Mouse (Mus musculus): ENCODE measurements around the gene Rab23. TPM values are rescaled to one million over a fixed set of nuclear protein-coding genes. Genes with fewer than 3 reads are reported as not detected.
A peak's percentile ranks its signal among the peaks of the same experiment; 100 is the strongest.

Rab23 gene
- polyA plus RNA-seq, 1 experiment from 2014 or later = 36.2 TPM

DNA sequence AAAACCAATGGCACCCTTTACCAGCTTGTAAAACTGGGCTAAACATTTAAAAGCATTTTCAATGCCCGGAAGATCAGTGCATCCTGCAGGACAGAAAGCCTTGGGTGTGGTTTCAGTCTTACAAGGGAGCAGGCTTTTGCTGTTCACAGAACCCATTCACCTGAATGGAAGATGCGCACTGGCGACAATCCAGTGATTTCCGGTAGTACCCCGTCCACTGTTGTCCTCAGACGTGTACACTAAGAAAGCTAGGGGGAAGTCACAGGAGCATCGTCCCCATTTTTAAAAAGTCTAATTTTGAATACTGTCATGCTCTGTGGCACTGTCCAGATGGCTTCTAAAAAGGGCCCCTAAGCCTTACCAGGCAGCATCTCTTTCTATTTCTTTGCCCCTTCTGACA lies 36.1 kb downstream of the Rab23 start:
- Histone ChIP-seq H3K27ac (no peak overlapping the region), H3K4me1 (peaks cover 24% of the 10 kb centered on the region), H3K4me2 (peak overlapping the region; percentile 83; the same call in 1 of the 2 replicates), H3K4me3 (no peak overlapping the region), H3K36me3 (peaks cover 5% of the 10 kb centered on the region; the same call in 1 of the 2 replicates), H3K9ac (no peak overlapping the region), H3K27me3 (no peaks in the 10 kb centered on the region), H3K9me3 (no peaks in the 10 kb centered on the region)
- WGBS = 81% methylated on average over 7 of the region's 7 CpGs
- ATAC-seq (ENCODE audit: insufficient number of reproducible peaks, low FRiP score, low TSS enrichment, low read depth) = no peak

DNA sequence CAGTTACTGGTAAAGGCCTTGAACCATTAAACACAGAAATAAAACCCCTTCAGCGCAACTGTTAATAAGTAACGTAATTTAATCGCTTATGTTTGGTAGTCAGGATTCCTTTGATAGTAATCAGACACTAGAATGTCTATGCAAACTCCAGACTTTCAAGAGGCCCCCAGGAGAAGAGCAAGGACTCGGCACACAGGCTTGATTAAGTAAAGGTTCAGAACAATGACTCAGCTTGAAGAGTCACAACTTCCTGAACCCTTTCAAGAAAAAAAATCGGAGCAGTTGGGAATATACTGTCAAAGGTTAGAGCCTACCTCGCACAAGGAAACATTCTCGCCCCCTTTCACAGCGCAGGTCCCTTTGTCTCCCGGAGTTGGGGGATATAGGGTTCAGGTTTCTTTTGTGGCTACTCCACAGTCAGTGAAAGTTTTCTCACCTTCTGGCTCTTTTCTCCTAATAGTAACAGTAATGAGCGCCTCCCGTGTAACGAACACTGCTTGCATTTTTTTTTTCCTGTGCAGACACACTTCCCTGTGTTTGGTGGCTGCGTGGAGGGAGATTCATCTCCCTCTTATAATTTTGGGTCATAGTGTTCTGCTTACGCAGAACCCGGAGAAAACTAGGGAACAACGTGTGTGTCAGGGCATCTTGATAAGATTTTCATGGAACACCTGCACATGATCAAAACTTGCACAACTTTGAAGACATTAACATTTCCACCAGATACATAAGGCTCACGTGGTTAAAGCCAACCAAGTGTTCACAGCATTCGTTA lies 36.8 kb downstream of the Rab23 start:
- Histone ChIP-seq H3K4me1 (peaks cover 24% of the 10 kb centered on the region), H3K27me3 (no peaks in the 10 kb centered on the region), H3K27ac (no peak overlapping the region), H3K9me3 (no peaks in the 10 kb centered on the region), H3K4me2 (peak overlapping the region; percentile 83), H3K4me3 (peak overlapping the region; percentile 80), H3K36me3 (peaks cover 9% of the 10 kb centered on the region; the same call in 1 of the 2 replicates), H3K9ac (no peak overlapping the region)
- 20% methylated on average over 18 of the region's 18 CpGs for WGBS
- no peak for ATAC-seq (ENCODE audit: insufficient number of reproducible peaks, low FRiP score, low TSS enrichment, low read depth)

DNA sequence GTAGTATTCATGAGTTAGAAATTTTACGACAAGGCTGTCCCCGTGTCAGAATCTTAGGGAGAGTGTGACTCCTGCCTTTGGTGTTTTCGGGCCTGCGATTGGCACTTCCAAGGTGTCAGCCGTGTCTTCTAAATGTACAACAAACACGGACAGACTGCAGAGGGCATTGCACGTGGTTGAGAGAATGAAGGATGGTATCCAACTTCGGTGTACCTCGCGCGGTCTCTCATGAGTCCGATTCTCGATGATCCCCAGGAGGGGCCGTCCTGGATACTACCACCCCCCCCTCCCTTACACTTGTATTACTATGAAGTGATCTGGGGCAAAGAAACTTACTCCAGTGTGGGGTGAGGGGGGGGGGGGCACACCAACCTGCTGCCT lies 37.3 kb downstream of the Rab23 start:
- WGBS = 2% methylated on average over 14 of the region's 14 CpGs

DNA sequence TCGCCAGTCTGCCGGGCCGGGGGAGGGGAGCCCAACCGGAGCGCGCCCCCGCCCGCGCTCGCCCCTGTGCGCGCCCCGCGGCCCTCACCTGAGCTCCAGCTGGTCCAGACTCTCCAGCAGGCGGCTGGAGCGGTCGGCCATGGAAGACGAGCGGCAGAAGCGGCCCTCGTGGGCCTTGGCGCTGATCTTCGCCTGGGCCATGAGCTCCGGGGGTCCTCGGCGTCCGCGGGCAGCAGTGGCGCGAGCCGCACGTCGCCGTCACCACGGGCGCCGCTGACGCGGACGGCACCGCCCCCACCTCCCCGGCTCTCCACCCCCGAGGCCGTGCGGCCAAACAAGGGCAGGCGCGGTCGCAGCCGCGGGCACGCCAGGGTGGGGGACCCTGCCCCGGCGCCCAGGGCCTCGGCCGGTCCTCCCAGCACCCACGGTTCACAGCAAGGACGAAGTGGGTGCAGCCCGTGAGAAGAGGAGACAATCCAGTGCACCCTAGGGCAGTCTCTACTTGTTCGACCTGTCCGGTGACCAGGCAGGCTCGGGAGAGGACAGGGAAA lies 37.9 kb downstream of the Rab23 start, which contains the start of gene Bag2:
Gene Bag2, minus strand, starts transcription at position 305 of the 551 bp plus-strand sequence.
- peak; percentile 76 for ATAC-seq (ENCODE audit: insufficient number of reproducible peaks, low FRiP score, low TSS enrichment, low read depth)
- peak within 1 kb of the TSS; percentile 81 for H3K27ac ChIP-seq
- H3K4me2 ChIP-seq = peak within 1 kb of the TSS; percentile 83
- no peaks in the 10 kb centered on the region for H3K9me3 ChIP-seq
- H3K4me1 ChIP-seq = peaks cover 24% of the 10 kb centered on the region
- H3K9ac ChIP-seq = peak within 1 kb of the TSS; percentile 83
- no peaks in the 10 kb centered on the region for H3K27me3 ChIP-seq
- H3K36me3 ChIP-seq = peaks cover 11% of the 10 kb centered on the region; the same call in 1 of the 2 replicates
- WGBS = under 1% methylated on average over 61 of the region's 61 CpGs
- peak within 1 kb of the TSS; percentile 80 for H3K4me3 ChIP-seq

More for the DNA sequence above, 37.3 kb downstream of the Rab23 start:
- Histone ChIP-seq H3K9me3 (no peaks in the 10 kb centered on the region), H3K4me3 (peak overlapping the region; percentile 80), H3K36me3 (peaks cover 11% of the 10 kb centered on the region; the same call in 1 of the 2 replicates), H3K27ac (peak overlapping the region; percentile 81; the same call in 1 of the 2 replicates), H3K4me2 (peak overlapping the region; percentile 83), H3K4me1 (peaks cover 24% of the 10 kb centered on the region), H3K9ac (peak overlapping the region; percentile 83), H3K27me3 (no peaks in the 10 kb centered on the region)
- ATAC-seq (ENCODE audit: insufficient number of reproducible peaks, low FRiP score, low TSS enrichment, low read depth) = 0 out of 2 replicates have a peak, but pooled peaks have one; percentile 21

DNA sequence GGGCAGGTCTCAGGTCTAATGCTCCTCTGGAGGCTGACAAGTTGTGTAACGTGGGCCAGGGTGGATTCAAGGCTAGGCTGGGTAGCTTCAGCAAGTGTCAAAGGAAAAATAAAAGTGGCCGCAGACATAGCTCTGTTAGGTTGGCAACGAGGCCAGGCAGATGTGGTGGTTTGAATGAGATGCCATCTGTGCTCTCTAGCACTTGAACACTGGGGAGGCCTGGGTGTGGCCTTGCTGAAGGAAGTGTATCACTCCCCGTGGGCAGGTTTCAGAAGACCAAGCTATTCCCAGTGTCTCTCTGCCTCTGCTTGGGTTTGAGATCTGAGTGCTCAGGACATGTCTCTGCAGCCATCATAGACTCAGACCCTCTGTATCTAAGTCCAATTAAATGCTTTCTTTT lies 38.8 kb downstream of the Rab23 start:
- no peak overlapping the region for H3K4me2 ChIP-seq
- 41% methylated on average over 4 of the region's 4 CpGs for WGBS

DNA sequence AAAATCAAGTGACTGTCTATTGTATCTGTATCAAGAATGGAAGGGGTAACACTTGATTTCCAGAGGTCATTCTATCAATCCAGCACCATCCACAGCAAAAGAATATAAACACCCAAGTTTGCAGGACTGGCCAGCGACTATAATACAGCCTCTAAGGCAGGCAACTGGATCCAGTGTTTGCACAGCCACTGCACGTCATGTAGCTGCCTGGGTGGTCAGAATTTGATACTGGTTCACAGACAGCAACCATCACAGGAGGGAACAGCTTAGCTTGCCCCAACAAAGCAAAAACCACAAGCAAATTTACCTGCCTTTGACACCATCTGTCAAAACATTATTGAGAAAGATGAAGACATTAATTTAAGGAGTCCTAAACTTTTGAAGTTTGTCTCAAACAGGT lies 44.1 kb downstream of the Rab23 start:
- H3K4me3 ChIP-seq = no peak overlapping the region
- no peaks in the 10 kb centered on the region for H3K27me3 ChIP-seq
- 45% methylated on average over 2 of the region's 2 CpGs for WGBS
- no peak overlapping the region for H3K9ac ChIP-seq
- H3K9me3 ChIP-seq = no peaks in the 10 kb centered on the region
- no peak overlapping the region for H3K4me2 ChIP-seq
- H3K27ac ChIP-seq = no peak overlapping the region
- peaks cover 41% of the 10 kb centered on the region for H3K36me3 ChIP-seq
- no peak for ATAC-seq (ENCODE audit: insufficient number of reproducible peaks, low FRiP score, low TSS enrichment, low read depth)
- no peaks in the 10 kb centered on the region for H3K4me1 ChIP-seq

More for the DNA sequence above, 38.8 kb downstream of the Rab23 start:
- H3K9me3 ChIP-seq = no peaks in the 10 kb centered on the region
- H3K4me3 ChIP-seq = no peak overlapping the region
- no peak overlapping the region for H3K9ac ChIP-seq
- H3K4me1 ChIP-seq = peaks cover 24% of the 10 kb centered on the region
- H3K27me3 ChIP-seq = no peaks in the 10 kb centered on the region
- peaks cover 11% of the 10 kb centered on the region; the same call in 1 of the 2 replicates for H3K36me3 ChIP-seq
- no peak overlapping the region for H3K27ac ChIP-seq
- no peak for ATAC-seq (ENCODE audit: insufficient number of reproducible peaks, low FRiP score, low TSS enrichment, low read depth)

DNA sequence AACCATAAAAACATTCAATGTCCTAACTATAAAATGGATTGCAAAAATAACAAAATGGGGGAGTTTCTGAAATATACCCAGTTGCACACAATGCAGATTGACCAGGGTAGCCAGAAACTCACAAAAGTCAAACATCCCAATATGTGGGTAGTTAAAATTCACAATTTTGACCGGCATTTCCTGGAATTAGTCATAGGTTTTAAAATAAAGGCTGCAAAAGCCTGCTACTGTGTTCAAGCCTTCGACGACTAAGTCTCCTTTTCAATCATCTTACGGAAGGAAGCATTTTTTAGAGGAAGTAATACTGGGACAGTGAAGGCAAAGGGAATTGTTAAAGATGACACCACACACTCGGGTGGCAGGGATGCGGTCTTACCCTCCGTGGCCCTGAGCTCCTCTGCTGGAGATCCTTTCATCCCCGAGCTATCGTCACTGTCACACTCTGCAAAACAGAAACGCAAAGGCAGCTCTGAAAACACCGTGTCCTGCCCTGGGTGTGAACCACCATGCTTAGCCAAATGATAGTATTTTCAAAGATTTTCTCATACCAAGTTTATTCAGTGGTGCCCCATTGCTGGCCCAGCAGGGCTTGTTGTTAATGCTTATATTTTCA lies 45.9 kb downstream of the Rab23 start:
- Histone ChIP-seq H3K27ac (no peak overlapping the region), H3K4me2 (no peak overlapping the region), H3K36me3 (peaks cover 52% of the 10 kb centered on the region), H3K4me1 (no peaks in the 10 kb centered on the region), H3K9me3 (no peaks in the 10 kb centered on the region), H3K4me3 (no peak overlapping the region), H3K27me3 (no peaks in the 10 kb centered on the region), H3K9ac (no peak overlapping the region)
- 85% methylated on average over 11 of the region's 11 CpGs for WGBS
- no peak for ATAC-seq (ENCODE audit: insufficient number of reproducible peaks, low FRiP score, low TSS enrichment, low read depth)

DNA sequence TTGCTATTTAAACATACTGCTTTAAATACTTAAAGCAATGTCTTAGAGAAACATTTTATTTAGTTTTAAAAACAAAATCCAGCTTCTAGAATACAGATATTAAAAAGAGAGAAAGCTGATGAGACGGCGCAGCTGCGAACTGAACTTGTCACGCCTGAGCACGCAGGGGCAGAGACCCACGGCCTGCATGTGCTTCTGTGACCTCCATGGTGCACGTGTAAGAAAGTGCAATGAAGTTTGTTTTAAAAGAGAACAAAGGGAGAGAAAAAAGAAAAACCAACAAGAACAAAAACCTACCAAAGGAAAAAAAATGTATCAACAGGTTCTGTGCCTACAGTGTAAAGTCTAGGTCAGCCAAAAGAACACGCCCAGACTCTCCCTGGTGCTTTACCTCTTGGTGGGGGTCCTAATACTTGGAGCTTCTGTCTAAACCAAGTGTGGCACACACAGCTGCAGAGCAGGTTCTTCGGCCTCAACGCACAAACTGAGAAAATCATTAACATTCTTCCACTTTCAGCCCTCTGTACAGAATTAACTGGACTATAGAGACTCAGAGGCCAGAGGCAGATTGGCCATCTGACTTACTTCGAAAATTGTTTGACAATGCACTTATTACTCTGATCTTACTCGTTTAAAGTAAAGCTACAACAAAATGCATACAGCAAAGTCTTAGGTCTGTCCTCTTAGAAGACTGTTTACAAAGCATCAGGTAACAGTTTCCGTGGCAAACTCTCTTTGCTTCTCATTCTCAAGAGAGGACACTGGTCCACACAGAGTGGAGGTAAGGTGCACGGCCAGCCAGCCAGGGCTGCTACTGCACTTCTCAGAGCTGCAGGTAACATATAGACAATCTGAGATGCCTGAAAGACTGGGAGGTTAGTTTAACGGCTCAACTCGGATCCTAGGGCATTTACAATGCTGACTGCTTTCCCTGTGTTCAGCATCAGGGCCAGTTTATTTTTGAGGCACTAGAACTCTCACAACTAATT lies 47.1 kb downstream of the Rab23 start:
- no peak overlapping the region for H3K4me3 ChIP-seq
- no peak overlapping the region for H3K27ac ChIP-seq
- H3K4me1 ChIP-seq = no peaks in the 10 kb centered on the region
- no peaks in the 10 kb centered on the region for H3K9me3 ChIP-seq
- WGBS = 73% methylated on average over 16 of the region's 16 CpGs
- H3K9ac ChIP-seq = no peak overlapping the region
- ATAC-seq (ENCODE audit: insufficient number of reproducible peaks, low FRiP score, low TSS enrichment, low read depth) = no peak
- no peaks in the 10 kb centered on the region for H3K27me3 ChIP-seq
- H3K36me3 ChIP-seq = peaks cover 57% of the 10 kb centered on the region
- H3K4me2 ChIP-seq = no peak overlapping the region

DNA sequence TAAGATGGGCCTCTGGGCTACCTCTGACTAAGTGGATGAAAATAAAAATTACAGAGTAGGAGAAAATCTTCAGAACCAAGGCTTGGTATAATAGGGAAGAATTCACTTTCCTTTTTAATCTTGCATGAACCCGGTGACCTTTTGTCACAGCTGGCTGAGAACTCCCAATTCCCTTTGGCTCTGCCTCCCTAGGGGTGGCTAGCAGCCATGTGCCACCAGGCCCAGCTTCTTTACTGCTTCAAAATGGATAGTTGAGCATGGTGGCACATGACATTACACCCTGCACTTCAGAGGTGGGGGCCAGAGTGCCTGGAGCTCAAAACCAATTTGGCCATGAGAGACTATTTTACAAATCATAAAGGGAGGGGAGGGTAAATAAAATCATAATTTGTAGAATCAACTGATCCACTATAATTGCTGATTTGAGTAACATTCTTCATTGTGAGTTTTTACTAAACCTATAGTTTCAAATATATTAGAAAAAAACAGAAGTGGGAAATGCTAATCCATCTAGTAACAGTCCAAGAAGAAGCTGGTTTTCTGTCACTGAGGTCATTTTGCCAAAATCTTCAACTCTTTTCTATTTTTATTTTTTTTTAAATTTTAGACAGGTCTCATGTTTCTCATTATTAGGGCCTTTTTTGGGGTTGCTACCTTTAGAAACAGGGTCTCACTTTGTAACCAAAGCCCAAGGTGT lies 48.6 kb downstream of the Rab23 start:
- H3K27ac ChIP-seq = no peak overlapping the region
- no peak for ATAC-seq (ENCODE audit: insufficient number of reproducible peaks, low FRiP score, low TSS enrichment, low read depth)
- peaks cover 70% of the 10 kb centered on the region for H3K36me3 ChIP-seq

DNA sequence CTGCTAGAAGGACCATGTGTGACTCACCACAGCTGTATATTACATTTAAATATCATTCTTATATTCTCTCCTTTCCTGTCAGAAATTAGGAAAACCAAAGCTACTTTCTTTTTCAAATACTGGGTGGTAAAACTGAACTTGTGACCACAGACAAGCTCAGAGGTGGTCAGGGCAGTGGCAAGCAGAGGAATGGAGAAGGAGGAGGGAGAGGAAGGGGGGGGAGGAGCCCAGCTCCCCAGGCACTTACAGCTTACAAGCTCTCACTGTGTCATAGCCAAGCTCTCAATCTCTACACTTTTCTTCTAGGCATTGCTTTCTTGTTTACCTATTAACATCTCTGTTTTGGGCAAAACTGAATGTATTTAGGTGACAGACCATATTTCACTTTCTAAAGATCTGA lies 49.1 kb downstream of the Rab23 start:
- Histone ChIP-seq H3K9ac (no peak overlapping the region), H3K27ac (no peak overlapping the region), H3K4me3 (no peak overlapping the region), H3K4me2 (no peak overlapping the region), H3K27me3 (no peaks in the 10 kb centered on the region), H3K4me1 (no peaks in the 10 kb centered on the region), H3K36me3 (peaks cover 70% of the 10 kb centered on the region), H3K9me3 (no peaks in the 10 kb centered on the region)
- ATAC-seq (ENCODE audit: insufficient number of reproducible peaks, low FRiP score, low TSS enrichment, low read depth) = no peak

More for the DNA sequence above, 48.6 kb downstream of the Rab23 start:
- Histone ChIP-seq H3K4me2 (no peak overlapping the region), H3K4me3 (no peak overlapping the region), H3K9ac (no peak overlapping the region), H3K27me3 (no peaks in the 10 kb centered on the region), H3K4me1 (no peaks in the 10 kb centered on the region), H3K9me3 (no peaks in the 10 kb centered on the region)
- 85% methylated on average over 1 of the region's 1 CpGs for WGBS

DNA sequence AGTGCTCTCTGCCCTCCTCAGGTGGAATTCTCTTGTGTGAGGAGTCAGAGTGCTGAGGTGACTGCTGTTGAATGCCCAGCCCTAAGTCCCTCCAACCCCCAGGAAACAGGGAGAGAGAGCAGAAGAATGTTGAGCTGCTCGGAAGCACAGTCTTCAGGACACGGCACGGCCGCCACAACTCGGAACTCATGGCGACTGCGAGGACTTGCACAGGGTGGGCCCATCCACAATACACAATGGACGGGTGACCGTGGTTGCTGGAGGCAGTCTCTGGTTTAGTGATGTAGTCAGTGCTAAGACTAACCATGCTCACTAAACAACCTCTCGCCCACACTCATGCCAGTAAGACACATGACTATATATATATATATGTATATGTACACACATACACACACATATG lies 51.9 kb downstream of the Rab23 start:
- H3K4me3 ChIP-seq = no peak overlapping the region
- WGBS = 95% methylated on average over 10 of the region's 10 CpGs
- H3K36me3 ChIP-seq = peaks cover 65% of the 10 kb centered on the region
- no peaks in the 10 kb centered on the region for H3K4me1 ChIP-seq
- H3K27ac ChIP-seq = no peak overlapping the region
- ATAC-seq (ENCODE audit: insufficient number of reproducible peaks, low FRiP score, low TSS enrichment, low read depth) = no peak
- H3K4me2 ChIP-seq = no peak overlapping the region
- no peaks in the 10 kb centered on the region for H3K9me3 ChIP-seq
- no peak overlapping the region for H3K9ac ChIP-seq
- H3K27me3 ChIP-seq = no peaks in the 10 kb centered on the region
